29 mouse cellular contexts compared by ENCODE assay signal in genomic region chr2:66220954-66221353, GRCm38 (mm10).
"Had no signal": no experiment of that assay in that cellular context is flagged by ENCODE, and none has a peak within 500 bp of the region (broad histone marks: within the 10 kb centered on the region; RNA-seq: fewer than 3 reads in every experiment).

No protein-coding gene starts in this region.

- DNase-seq: heart, postnatal 10 days; heart, postnatal 14 days; heart, postnatal 36 days; heart, postnatal 4 days; kidney, adult 11 months; kidney, adult 18-20 months; kidney, adult 2 months; kidney, adult 8-10 months; kidney, adult 9 months; kidney, postnatal 10 days; kidney, postnatal 14 days; kidney, postnatal 25 days; kidney, postnatal 36 days; kidney, postnatal 4 days; layer of hippocampus, adult 9-11 months; layer of hippocampus, postnatal 36 days had no signal

- ATAC-seq: hindbrain, embryonic 16.5 days; hindbrain, postnatal 0 days; inflammation-experienced regulatory T-cells, adult 6 months; intestine, embryonic 15.5 days; intestine, embryonic 16.5 days; intestine, postnatal 0 days had no signal

- H3K27me3 ChIP-seq: heart, embryonic 12.5 days; heart, embryonic 13.5 days; heart, embryonic 15.5 days; hindbrain, embryonic 12.5 days; hindbrain, embryonic 13.5 days; hindbrain, embryonic 15.5 days; intestine, embryonic 15.5 days; kidney, embryonic 15.5 days had no signal
